Mouse (Mus musculus) layer of hippocampus, adult 8-10 months (tissue): ENCODE measurements around the gene Mmel1. TPM values are rescaled to one million over a fixed set of nuclear protein-coding genes. Genes with fewer than 3 reads are reported as not detected.

ENCODE experiments used
- DNase-seq, 2 experiments: peaks; one replicate each; pipeline ENCODE4 v3.0.0; 2022; ENCODE audit warnings: low spot score in 2 of 2
- total RNA-seq, 4 experiments: library from RNA; stranded (reverse); gene quantifications; 2 replicates each; pipeline ENCODE4 v1.2.4; 2022

Mmel1 gene
- total RNA-seq, 4 experiments from 2014 or later: 0.25 to 0.73 (median 0.41) TPM

GRCm38 (mm10) chr4:154902371-154902770, 33.0 kb downstream of the Mmel1 start:
- DNase-seq: no peak

GRCm38 (mm10) chr4:154904185-154905071, 35.0 kb downstream of the Mmel1 start:
- DNase-seq: peak; percentile 81 to 85

GRCm38 (mm10) chr4:154907833-154908232, 38.4 kb downstream of the Mmel1 start:
- DNase-seq: peak; percentile 30 to 56

- DNase-seq: no peak
These were observed 39.1 kb downstream of the Mmel1 start for GRCm38 (mm10) chr4:154908490-154908889.

- DNase-seq: no peak
These were observed 41.5 kb downstream of the Mmel1 start for GRCm38 (mm10) chr4:154910606-154911522.

GRCm38 (mm10) chr4:154911644-154912043, 42.3 kb downstream of the Mmel1 start:
- no peak for DNase-seq

GRCm38 (mm10) chr4:154913845-154914244, 44.5 kb downstream of the Mmel1 start:
- DNase-seq: no peak

- DNase-seq: no peak
These were observed 44.9 kb downstream of the Mmel1 start for GRCm38 (mm10) chr4:154914252-154914651.

GRCm38 (mm10) chr4:154914707-154915106, 45.3 kb downstream of the Mmel1 start:
- DNase-seq: no peak

- no peak for DNase-seq
These were observed 45.9 kb downstream of the Mmel1 start for GRCm38 (mm10) chr4:154915286-154915685.

GRCm38 (mm10) chr4:154916662-154917061, 47.3 kb downstream of the Mmel1 start:
- no peak for DNase-seq

GRCm38 (mm10) chr4:154922291-154922690, 52.9 kb downstream of the Mmel1 start:
- no peak for DNase-seq

- DNase-seq: no peak
These were observed 53.5 kb downstream of the Mmel1 start for GRCm38 (mm10) chr4:154922931-154923330.

- no peak for DNase-seq
These were observed 56.0 kb downstream of the Mmel1 start for GRCm38 (mm10) chr4:154925413-154925812.

- no peak for DNase-seq
These were observed 57.8 kb downstream of the Mmel1 start for GRCm38 (mm10) chr4:154926969-154927898.

GRCm38 (mm10) chr4:154927899-154928337, 58.5 kb downstream of the Mmel1 start:
- DNase-seq: no peak

GRCm38 (mm10) chr4:154928395-154929087, 59.2 kb downstream of the Mmel1 start, which contains the start of gene Tnfrsf14:
Gene Tnfrsf14 (minus strand): TSS chr4:154928563.
- no peak for DNase-seq

GRCm38 (mm10) chr4:154929088-154929660, 59.8 kb downstream of the Mmel1 start:
- no peak for DNase-seq

- no peak for DNase-seq
These were observed 64.0 kb downstream of the Mmel1 start for GRCm38 (mm10) chr4:154933306-154933907.
